Mouse (Mus musculus): Measurements from ENCODE around the gene Pkn2. TPM values are rescaled to one million over a fixed set of nuclear protein-coding genes. Genes with fewer than 3 reads are reported as not detected.

Gene Pkn2
- polyA plus RNA-seq, 1 experiment from 2014 or later = 30.0 TPM

GRCm38 (mm10) chr3:142743973-142744898, 137.6 kb downstream of the Pkn2 start:
- H3K9me3 ChIP-seq (ENCODE audit: low read length) = no peaks in the 10 kb centered on the region
- no peaks in the 10 kb centered on the region; the same call in 1 of the 2 replicates for H3K4me1 ChIP-seq (ENCODE audit: insufficient read depth)
- TF ChIP-seq CTCF (IDR thresholded peaks at IDR 0.05; ENCODE audit: low read depth) (peak; percentile 93), EP300 (IDR thresholded peaks at IDR 0.05; ENCODE audit: low read depth) (peak; percentile 77)
- H3K27me3 ChIP-seq (ENCODE audit: insufficient read depth, low read length) = no peaks in the 10 kb centered on the region
- ATAC-seq = peak; percentile 86
- no peak overlapping the region for H3K9ac ChIP-seq (replicated peaks)
- peak overlapping the region; percentile 87 for H3K27ac ChIP-seq (ENCODE audit: low read depth)
- WGBS (ENCODE audit: insufficient replicate concordance) = 44% methylated on average over 21 of the region's 21 CpGs
- DNase-seq = peak; percentile 73
- no peak overlapping the region for H3K4me2 ChIP-seq (ENCODE audit: low read depth, low read length)
- H3K4me3 ChIP-seq (ENCODE audit: low read depth, low read length) = no peak overlapping the region
- H3K36me3 ChIP-seq (replicated peaks; ENCODE audit: insufficient read depth, low read length) = no peaks in the 10 kb centered on the region

Other genes with a start within 250 kb of the Pkn2 start
- 186 and 224 TPM in 2 replicates for gene Kyat3, start 181.0 kb downstream of the Pkn2 start, polyA plus RNA-seq (2015; fragmentation: Nextera tagmentation; extraction: Ambion mirVana)
- gene Gtf2b, start 117.0 kb downstream of the Pkn2 start, polyA plus RNA-seq (2015; fragmentation: Nextera tagmentation; extraction: Ambion mirVana) = 74.6 and 75.4 TPM in 2 replicates